Comparison of ENCODE assay signal across 9 mouse cellular contexts in the genomic region with DNA sequence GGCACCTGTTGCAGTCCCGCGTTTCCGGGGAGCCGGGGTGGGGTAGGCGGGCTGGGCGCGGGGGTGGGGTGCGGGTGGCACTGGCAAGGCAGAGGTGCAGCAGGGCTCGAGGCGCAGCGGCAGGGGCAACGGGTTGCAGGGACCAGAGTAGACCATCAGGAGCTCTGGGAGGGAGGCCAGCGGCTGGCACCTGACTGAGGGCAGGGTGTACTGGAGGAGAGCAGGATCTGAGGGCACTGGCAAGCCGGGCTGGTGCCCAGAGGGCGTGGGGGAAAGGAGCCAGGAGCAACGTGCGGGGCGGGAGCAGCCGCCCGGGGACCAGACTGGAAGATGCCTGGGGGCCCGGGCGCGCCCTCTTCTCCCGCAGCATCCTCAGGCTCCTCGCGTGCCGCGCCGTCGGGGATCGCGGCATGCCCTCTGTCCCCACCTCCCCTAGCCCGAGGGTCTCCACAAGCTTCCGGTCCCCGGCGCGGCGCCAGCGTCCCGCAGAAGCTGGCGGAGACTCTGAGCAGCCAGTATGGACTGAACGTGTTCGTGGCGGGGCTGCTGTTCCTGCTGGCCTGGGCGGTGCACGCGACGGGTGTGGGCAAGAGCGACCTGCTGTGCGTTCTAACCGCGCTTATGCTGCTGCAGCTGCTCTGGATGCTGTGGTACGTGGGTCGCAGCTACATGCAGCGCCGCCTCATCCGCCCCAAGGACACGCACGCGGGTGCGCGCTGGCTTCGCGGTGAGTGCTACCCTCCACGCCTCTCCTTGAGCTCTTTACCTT. TPM values are rescaled to one million over a fixed set of nuclear protein-coding genes. Genes with fewer than 3 reads are reported as not detected.
DNase-seq lines count a peak whose midpoint lies in the region; ATAC-seq and TF ChIP-seq lines count a peak whose summit lies in the region.
"Had no signal": no experiment of that assay in that cellular context is flagged by ENCODE, and none has a peak within 500 bp of the region (broad histone marks: within the 10 kb centered on the region; RNA-seq: fewer than 3 reads in every experiment).

No protein-coding gene starts in this region.

- peak overlapping the region; percentile 28 for H3K4me2 ChIP-seq in lung, embryonic 16.5 days (ENCODE audit: low read depth, low read length)
- H3K4me2 ChIP-seq in intestine, postnatal 0 days (replicated peaks; ENCODE audit: low read depth): peak overlapping the region; percentile 47
- H3K4me2 ChIP-seq in stomach, embryonic 14.5 days (replicated peaks; ENCODE audit: low read depth, low read length): peak overlapping the region; percentile 37

- peak overlapping the region; percentile 19 for H3K4me3 ChIP-seq in lung, embryonic 16.5 days (ENCODE audit: low read length)
- no peak overlapping the region for H3K4me3 ChIP-seq in lung, adult 2 months (replicated peaks; ENCODE audit: extremely low read depth, low read depth, low read length)
- peak overlapping the region; percentile 23 for H3K4me3 ChIP-seq in intestine, postnatal 0 days (ENCODE audit: low read depth, low read length)
- H3K4me3 ChIP-seq in stomach, embryonic 14.5 days (ENCODE audit: low read depth, low read length): peak overlapping the region; percentile 19

- WGBS in lung, embryonic 16.5 days: 1% methylated on average over 52 of the region's 65 CpGs
- 2% methylated on average over 65 of the region's 65 CpGs for WGBS in lung, adult 2 months
- 3% methylated on average over 54 of the region's 65 CpGs for WGBS in intestine, postnatal 0 days
- 1% methylated on average over 64 of the region's 65 CpGs for WGBS in stomach, embryonic 14.5 days

- no peak overlapping the region for H3K9ac ChIP-seq in lung, embryonic 16.5 days (ENCODE audit: low read length)
- H3K9ac ChIP-seq in intestine, postnatal 0 days (ENCODE audit: low read depth, low read length): no peak overlapping the region
- H3K9ac ChIP-seq in stomach, embryonic 14.5 days (replicated peaks; ENCODE audit: low read depth, low read length): no peak overlapping the region

- ATAC-seq in lung, embryonic 16.5 days (ENCODE audit: low read depth): no peak
- no peak for ATAC-seq in intestine, postnatal 0 days
- no peak for ATAC-seq in stomach, embryonic 14.5 days (ENCODE audit: insufficient number of reproducible peaks, insufficient read depth, low FRiP score, low read depth)
- no peak for ATAC-seq in activated CD4-positive, CD25-positive, alpha-beta regulatory T cell, adult 4 months

- no peaks in the 10 kb centered on the region for H3K9me3 ChIP-seq in lung, embryonic 16.5 days (ENCODE audit: control insufficient read depth, low read length)
- no peaks in the 10 kb centered on the region for H3K9me3 ChIP-seq in intestine, postnatal 0 days (ENCODE audit: control insufficient read depth)
- no peaks in the 10 kb centered on the region for H3K9me3 ChIP-seq in stomach, embryonic 14.5 days (ENCODE audit: control insufficient read depth, low read depth, low read length)

- DNase-seq in adrenal gland, adult 2 months: peak; percentile 20
- no peak for DNase-seq in adrenal gland, adult 8-10 months
- DNase-seq in lung, adult 2 months: no peak
- DNase-seq in thymus, postnatal 10 days (ENCODE audit: low spot score in 2 of 2): no peak

- TF ChIP-seq POLR2A in lung, adult 2 months (IDR thresholded peaks at IDR 0.05; ENCODE audit: borderline replicate concordance, extremely low read depth, low read depth, low read length): no peak

- peaks cover 4% of the 10 kb centered on the region; the same call in 1 of the 2 replicates for H3K4me1 ChIP-seq in lung, embryonic 16.5 days (replicated peaks; ENCODE audit: control insufficient read depth, insufficient read depth, low read length)
- H3K4me1 ChIP-seq in lung, adult 2 months (ENCODE audit: control insufficient read depth, insufficient read depth, low read length): no peaks in the 10 kb centered on the region
- no peaks in the 10 kb centered on the region for H3K4me1 ChIP-seq in intestine, postnatal 0 days (replicated peaks; ENCODE audit: control insufficient read depth, insufficient read depth, low read length)
- H3K4me1 ChIP-seq in stomach, embryonic 14.5 days (ENCODE audit: control insufficient read depth, insufficient read depth, low read length): peaks cover 11% of the 10 kb centered on the region; the same call in 1 of the 2 replicates

- no peak overlapping the region for H3K27ac ChIP-seq in lung, embryonic 16.5 days (ENCODE audit: low read length)
- no peak overlapping the region for H3K27ac ChIP-seq in intestine, postnatal 0 days (ENCODE audit: low read depth, low read length)
- H3K27ac ChIP-seq in stomach, embryonic 14.5 days (ENCODE audit: low read length): no peak overlapping the region

- peaks cover 48% of the 10 kb centered on the region for H3K27me3 ChIP-seq in lung, embryonic 16.5 days (ENCODE audit: control insufficient read depth, insufficient read depth, low read depth, low read length)
- peaks cover 41% of the 10 kb centered on the region for H3K27me3 ChIP-seq in intestine, postnatal 0 days (replicated peaks; ENCODE audit: control insufficient read depth, insufficient read depth, low read length)
- H3K27me3 ChIP-seq in stomach, embryonic 14.5 days (ENCODE audit: control insufficient read depth, insufficient read depth, low read length): peaks cover 40% of the 10 kb centered on the region

- no peaks in the 10 kb centered on the region for H3K36me3 ChIP-seq in lung, embryonic 16.5 days (ENCODE audit: control insufficient read depth, insufficient read depth, low read length)
- H3K36me3 ChIP-seq in intestine, postnatal 0 days (ENCODE audit: control insufficient read depth, insufficient read depth): no peaks in the 10 kb centered on the region
- H3K36me3 ChIP-seq in stomach, embryonic 14.5 days (ENCODE audit: control insufficient read depth, insufficient read depth, low read length): no peaks in the 10 kb centered on the region

- TF ChIP-seq CTCF in lung, adult 2 months (IDR thresholded peaks at IDR 0.05; ENCODE audit: insufficient read depth, low read length): no peak
- TF ChIP-seq CTCF in intestine, postnatal 0 days (IDR thresholded peaks at IDR 0.05; ENCODE audit: low read depth): no peak

RNA-seq across cellular contexts. Expression of gene Otop1, which starts 1.5 kb away (rescaled TPM):
- 10 to 100 TPM; 40.9 to 52.0 TPM for total RNA-seq in adrenal gland, adult 2 months (2021)
- 12.9 and 24.0 TPM in 2 replicates for polyA plus RNA-seq in adrenal gland, adult 2 months (2012; rRNA removed)
- 10 to 100 TPM in 3 of 4 experiments, 1 to 10 TPM in 1; 2.6 to 26.4 (median 18.4) TPM for total RNA-seq in adrenal gland, adult 8-10 months (2022)
- polyA plus RNA-seq in lung, embryonic 16.5 days (2015; fragmentation: Nextera tagmentation; extraction: Ambion mirVana): not detected in 2 replicates
- polyA plus RNA-seq in lung, adult 2 months (2012; rRNA removed): 0.85 and 3.1 TPM in 2 replicates
- polyA plus RNA-seq in intestine, postnatal 0 days (2015; fragmentation: Nextera tagmentation; extraction: Ambion mirVana): not detected in 2 replicates
- polyA plus RNA-seq in stomach, embryonic 14.5 days (2014; fragmentation: Nextera tagmentation; extraction: Ambion mirVana): 0.11 TPM in 1 of 2 replicates, not detected in the other
- not detected for polyA plus RNA-seq in activated CD4-positive, CD25-positive, alpha-beta regulatory T cell, adult 4 months (2017; shearing (Covaris generic))
- polyA plus RNA-seq: liver, embryonic 16.5 days had no signal

RNA-seq across cellular contexts. Expression of gene Tmem128, which starts 17.3 kb away (rescaled TPM):
- total RNA-seq in adrenal gland, adult 2 months (2021): 10 to 100 TPM; 32.3 to 38.9 TPM
- polyA plus RNA-seq in adrenal gland, adult 2 months (2012; rRNA removed): 12.0 and 12.7 TPM in 2 replicates
- total RNA-seq in adrenal gland, adult 8-10 months (2022): 10 to 100 TPM; 36.1 to 39.6 (median 37.4) TPM
- polyA plus RNA-seq in lung, embryonic 16.5 days (2015; fragmentation: Nextera tagmentation; extraction: Ambion mirVana): 80.8 and 82.0 TPM in 2 replicates
- 25.8 and 33.8 TPM in 2 replicates for polyA plus RNA-seq in lung, adult 2 months (2012; rRNA removed)
- polyA plus RNA-seq in intestine, postnatal 0 days (2015; fragmentation: Nextera tagmentation; extraction: Ambion mirVana): 77.2 and 83.1 TPM in 2 replicates
- 77.0 and 78.4 TPM in 2 replicates for polyA plus RNA-seq in stomach, embryonic 14.5 days (2014; fragmentation: Nextera tagmentation; extraction: Ambion mirVana)
- 100 to 1,000 TPM; 104 to 111 TPM for polyA plus RNA-seq in activated CD4-positive, CD25-positive, alpha-beta regulatory T cell, adult 4 months (2017; shearing (Covaris generic))

RNA-seq across cellular contexts. Expression of gene Drd5, which starts 41.9 kb away (rescaled TPM):
- not detected for total RNA-seq in adrenal gland, adult 2 months (2021)
- not detected in 2 replicates for polyA plus RNA-seq in adrenal gland, adult 2 months (2012; rRNA removed)
- not detected for total RNA-seq in adrenal gland, adult 8-10 months (2022)
- not detected in 2 replicates for polyA plus RNA-seq in lung, embryonic 16.5 days (2015; fragmentation: Nextera tagmentation; extraction: Ambion mirVana)
- polyA plus RNA-seq in lung, adult 2 months (2012; rRNA removed): not detected in 2 replicates
- polyA plus RNA-seq in intestine, postnatal 0 days (2015; fragmentation: Nextera tagmentation; extraction: Ambion mirVana): not detected in 2 replicates
- not detected in 2 replicates for polyA plus RNA-seq in stomach, embryonic 14.5 days (2014; fragmentation: Nextera tagmentation; extraction: Ambion mirVana)
- not detected for polyA plus RNA-seq in activated CD4-positive, CD25-positive, alpha-beta regulatory T cell, adult 4 months (2017; shearing (Covaris generic))
- polyA plus RNA-seq: liver, embryonic 16.5 days had no signal

RNA-seq across cellular contexts. Expression of gene Lyar, which starts 57.0 kb away (rescaled TPM):
- total RNA-seq in adrenal gland, adult 2 months (2021): 10 to 100 TPM; 16.1 to 23.6 TPM
- 1.6 and 2.5 TPM in 2 replicates for polyA plus RNA-seq in adrenal gland, adult 2 months (2012; rRNA removed)
- total RNA-seq in adrenal gland, adult 8-10 months (2022): 10 to 100 TPM; 12.9 to 17.3 (median 13.8) TPM
- polyA plus RNA-seq in lung, embryonic 16.5 days (2015; fragmentation: Nextera tagmentation; extraction: Ambion mirVana): 70.3 and 75.1 TPM in 2 replicates
- 3.9 and 4.0 TPM in 2 replicates for polyA plus RNA-seq in lung, adult 2 months (2012; rRNA removed)
- polyA plus RNA-seq in intestine, postnatal 0 days (2015; fragmentation: Nextera tagmentation; extraction: Ambion mirVana): 42.1 and 42.2 TPM in 2 replicates
- polyA plus RNA-seq in stomach, embryonic 14.5 days (2014; fragmentation: Nextera tagmentation; extraction: Ambion mirVana): 90.3 and 99.8 TPM in 2 replicates
- 10 to 100 TPM; 41.1 to 43.5 TPM for polyA plus RNA-seq in activated CD4-positive, CD25-positive, alpha-beta regulatory T cell, adult 4 months (2017; shearing (Covaris generic))

RNA-seq across cellular contexts. Expression of gene Zbtb49, which starts 57.0 kb away (rescaled TPM):
- 1 to 10 TPM; 7.1 to 8.8 TPM for total RNA-seq in adrenal gland, adult 2 months (2021)
- polyA plus RNA-seq in adrenal gland, adult 2 months (2012; rRNA removed): 11.1 and 11.4 TPM in 2 replicates
- total RNA-seq in adrenal gland, adult 8-10 months (2022): 10 to 100 TPM in 3 of 4 experiments, 1 to 10 TPM in 1; 9.3 to 14.1 (median 12.2) TPM
- 12.9 and 14.2 TPM in 2 replicates for polyA plus RNA-seq in lung, embryonic 16.5 days (2015; fragmentation: Nextera tagmentation; extraction: Ambion mirVana)
- polyA plus RNA-seq in lung, adult 2 months (2012; rRNA removed): 13.4 and 18.9 TPM in 2 replicates
- 2.9 and 3.6 TPM in 2 replicates for polyA plus RNA-seq in intestine, postnatal 0 days (2015; fragmentation: Nextera tagmentation; extraction: Ambion mirVana)
- polyA plus RNA-seq in stomach, embryonic 14.5 days (2014; fragmentation: Nextera tagmentation; extraction: Ambion mirVana): 13.9 and 17.1 TPM in 2 replicates
- polyA plus RNA-seq in activated CD4-positive, CD25-positive, alpha-beta regulatory T cell, adult 4 months (2017; shearing (Covaris generic)): 10 to 100 TPM; 10.1 to 12.3 TPM
